Mouse (Mus musculus) lung, postnatal 0 days (tissue): Measurements from ENCODE around the gene 0610010F05Rik. TPM values are rescaled to one million over a fixed set of nuclear protein-coding genes. Genes with fewer than 3 reads are reported as not detected.

Experiments used
- ATAC-seq: fragments of 200-750 bp; cut with Nextera tagmentation; 2 replicates; pipeline ENCODE4 v1.8.0; 2017; ENCODE audit warnings: moderate library complexity
- DNase-seq: peaks from one replicate; pipeline ENCODE4 v3.0.0-alpha.2; 2016; ENCODE audit warnings: low spot score
- H3K27ac ChIP-seq: fragments of 300-500 bp; sonication (generic); 2 replicates; pipeline ENCODE4 v1.5.1; 2014; ENCODE audit warnings: antibody characterized with exemption, mild to moderate bottlenecking, low read length, mixed read lengths
- H3K27me3 ChIP-seq: fragments of 300-500 bp; sonication (generic); replicated peaks from 2 replicates; pipeline ENCODE4 v1.6.1; 2014; ENCODE audit warnings: low read length, mixed read lengths; ENCODE audit not compliant: insufficient read depth
- H3K36me3 ChIP-seq: fragments of 300-500 bp; sonication (generic); 2 replicates; pipeline ENCODE4 v1.6.1; 2014; ENCODE audit warnings: low read length, mixed read lengths; ENCODE audit not compliant: insufficient read depth
- H3K4me1 ChIP-seq: fragments of 300-500 bp; sonication (generic); 2 replicates; pipeline ENCODE4 v1.6.1; 2014; ENCODE audit warnings: antibody characterized with exemption, low read depth, low read length, mixed read lengths; ENCODE audit not compliant: insufficient read depth
- H3K4me2 ChIP-seq: fragments of 300-500 bp; sonication (generic); replicated peaks from 2 replicates; pipeline ENCODE4 v1.6.1; 2014; ENCODE audit warnings: low read depth, mild to moderate bottlenecking, low read length, moderate library complexity, mixed read lengths
- H3K4me3 ChIP-seq: fragments of 300-500 bp; sonication (generic); 2 replicates; pipeline ENCODE4 v1.5.1; 2014; ENCODE audit warnings: low read depth, low read length
- H3K9ac ChIP-seq: fragments of 300-500 bp; sonication (generic); replicated peaks from 2 replicates; pipeline ENCODE4 v1.6.1; 2014; ENCODE audit warnings: low read depth, mild to moderate bottlenecking
- H3K9me3 ChIP-seq: fragments of 300-500 bp; sonication (generic); 2 replicates; pipeline ENCODE4 v1.6.1; 2016; ENCODE audit warnings: low read length, mixed read lengths
- CTCF ChIP-seq: IDR thresholded peaks from 2 replicates; pipeline ENCODE4 v1.5.1; 2016; ENCODE audit warnings: antibody characterized with exemption, mild to moderate bottlenecking
- EP300 ChIP-seq: IDR thresholded peaks from 2 replicates; pipeline ENCODE4 v1.6.1; 2016; ENCODE audit warnings: antibody characterized with exemption, mild to moderate bottlenecking, control low read depth
- WGBS: fragments of 180-500 bp; shearing (Covaris S2); extraction: QIAGEN DNeasy Blood & Tissue Kit; methylation state at CpG from one replicate; pipeline ENCODE4 v1.1.7; 2014; 5-methylcytosine and 5-hydroxymethylcytosine counted together
- polyA plus RNA-seq: library from polyadenylated mRNA; unstranded; fragments of >200 nt; fragmentation: Nextera tagmentation; extraction: Ambion mirVana; gene quantifications from 2 replicates; pipeline ENCODE4 v1.2.1, GENCODE M21; 2015

0610010F05Rik gene
- 18.8 and 22.3 TPM in 2 replicates for polyA plus RNA-seq

GRCm38 (mm10) chr11:23632945-23633878 lies at the start of gene 0610010F05Rik:
TSS of gene 0610010F05Rik (minus strand) at chr11:23633639.
- peak within 1 kb of the TSS; percentile 89 for H3K27ac ChIP-seq
- peak within 1 kb of the TSS; percentile 88 for H3K4me2 ChIP-seq
- ATAC-seq: peak; percentile 100
- no peaks in the 10 kb centered on the region for H3K36me3 ChIP-seq
- no peaks in the 10 kb centered on the region for H3K4me1 ChIP-seq
- H3K4me3 ChIP-seq: peak within 1 kb of the TSS; percentile 88
- WGBS: under 1% methylated on average over 56 of the region's 103 CpGs
- H3K9ac ChIP-seq: peak within 1 kb of the TSS; percentile 91
- DNase-seq: peak; percentile 97
- H3K9me3 ChIP-seq: no peaks in the 10 kb centered on the region
- TF ChIP-seq EP300: no peak
- no peak for TF ChIP-seq CTCF
- no peaks in the 10 kb centered on the region for H3K27me3 ChIP-seq

- no peak for ATAC-seq
- Histone ChIP-seq H3K4me1 (no peaks in the 10 kb centered on the region), H3K27me3 (no peaks in the 10 kb centered on the region), H3K27ac (no peak overlapping the region), H3K36me3 (no peaks in the 10 kb centered on the region), H3K9me3 (no peaks in the 10 kb centered on the region), H3K4me3 (no peak overlapping the region), H3K9ac (no peak overlapping the region), H3K4me2 (no peak overlapping the region)
- TF ChIP-seq EP300: no peak
- no peak for TF ChIP-seq CTCF
- WGBS: 85% methylated on average over 5 of the region's 5 CpGs
- no peak for DNase-seq
Observed at GRCm38 (mm10) chr11:23682561-23682960, 49.1 kb upstream of the 0610010F05Rik start.

DNA sequence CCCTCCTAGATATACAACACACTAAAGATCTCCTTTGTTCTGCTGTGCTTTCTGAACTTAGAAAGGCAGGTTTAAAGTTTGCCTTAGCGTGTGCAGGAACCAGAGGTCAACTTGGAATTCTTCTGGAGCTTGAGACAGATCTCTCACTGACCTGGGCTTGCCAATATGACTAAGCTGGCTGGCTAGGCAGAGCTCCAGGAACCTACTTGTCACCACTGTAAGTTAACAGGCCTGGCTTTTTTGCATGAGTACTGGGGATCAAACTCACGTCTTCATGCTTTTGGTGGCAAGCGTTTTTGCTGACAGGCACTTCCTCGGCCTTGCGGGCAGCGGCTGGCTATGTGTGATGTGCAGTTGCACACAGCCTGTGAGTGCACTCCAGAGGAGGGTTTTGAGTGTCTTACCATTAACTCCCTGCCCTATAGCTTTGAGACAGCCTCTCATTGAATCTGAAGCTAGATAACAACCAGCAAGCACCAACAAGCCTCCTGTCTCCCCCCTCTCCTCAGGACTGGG lies 47.1 kb upstream of the 0610010F05Rik start:
- Histone ChIP-seq H3K4me2 (no peak overlapping the region), H3K4me3 (no peak overlapping the region), H3K36me3 (peaks cover 4% of the 10 kb centered on the region; the same call in 1 of the 2 replicates), H3K27ac (no peak overlapping the region), H3K9ac (no peak overlapping the region), H3K9me3 (no peaks in the 10 kb centered on the region), H3K27me3 (no peaks in the 10 kb centered on the region), H3K4me1 (no peaks in the 10 kb centered on the region)
- no peak for TF ChIP-seq EP300
- TF ChIP-seq CTCF: no peak
- ATAC-seq: no peak
- DNase-seq: no peak
- 90% methylated on average over 6 of the region's 6 CpGs for WGBS

- ATAC-seq: no peak
- WGBS: 45% methylated on average over 3 of the region's 3 CpGs
Observed at GRCm38 (mm10) chr11:23679044-23679642, 45.7 kb upstream of the 0610010F05Rik start.

DNA sequence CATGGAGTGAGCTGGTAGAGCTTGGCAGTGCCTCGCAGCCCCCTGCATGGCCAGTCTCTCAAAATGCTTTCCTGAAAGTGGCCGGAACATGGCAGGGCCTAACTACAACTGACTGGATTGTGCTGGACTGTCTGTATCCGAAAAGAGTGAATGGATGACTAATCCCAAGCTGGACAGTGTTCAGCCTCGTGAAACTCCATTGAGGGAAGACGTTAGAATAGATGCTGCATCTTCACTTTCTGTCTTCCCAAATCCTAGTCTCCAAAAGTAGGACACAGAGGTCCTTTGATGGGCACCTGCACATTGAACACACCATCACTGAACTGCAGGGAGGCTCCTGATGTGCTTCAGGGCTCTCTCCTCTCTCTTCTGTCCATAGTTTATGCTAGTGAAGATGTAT lies 42.7 kb upstream of the 0610010F05Rik start:
- Histone ChIP-seq H3K4me1 (no peaks in the 10 kb centered on the region), H3K4me2 (no peak overlapping the region), H3K9ac (no peak overlapping the region), H3K4me3 (no peak overlapping the region), H3K27ac (no peak overlapping the region), H3K9me3 (no peaks in the 10 kb centered on the region), H3K27me3 (no peaks in the 10 kb centered on the region), H3K36me3 (peaks cover 9% of the 10 kb centered on the region; the same call in 1 of the 2 replicates)
- TF ChIP-seq CTCF: no peak
- no peak for TF ChIP-seq EP300
- DNase-seq (no peak), ATAC-seq (no peak)
- WGBS: 91% methylated on average over 5 of the region's 5 CpGs

More at GRCm38 (mm10) chr11:23679044-23679642, 45.7 kb upstream of the 0610010F05Rik start:
- Histone ChIP-seq H3K9me3 (no peaks in the 10 kb centered on the region), H3K4me1 (no peaks in the 10 kb centered on the region), H3K36me3 (peaks cover 4% of the 10 kb centered on the region; the same call in 1 of the 2 replicates), H3K4me2 (no peak overlapping the region), H3K27me3 (no peaks in the 10 kb centered on the region), H3K9ac (no peak overlapping the region), H3K4me3 (no peak overlapping the region), H3K27ac (no peak overlapping the region)
- TF ChIP-seq CTCF: peak; percentile 86
- TF ChIP-seq EP300: no peak
- DNase-seq: peak; percentile 76

GRCm38 (mm10) chr11:23672256-23672749 lies 38.9 kb upstream of the 0610010F05Rik start:
- 53% methylated on average over 4 of the region's 4 CpGs for WGBS
- Histone ChIP-seq H3K9me3 (no peaks in the 10 kb centered on the region), H3K4me1 (no peaks in the 10 kb centered on the region), H3K4me3 (no peak overlapping the region), H3K9ac (no peak overlapping the region), H3K27ac (no peak overlapping the region), H3K27me3 (no peaks in the 10 kb centered on the region), H3K4me2 (no peak overlapping the region), H3K36me3 (peaks cover 9% of the 10 kb centered on the region; the same call in 1 of the 2 replicates)
- DNase-seq (peak; percentile 56), ATAC-seq (no peak)
- TF ChIP-seq EP300 (peak; percentile 60), CTCF (no peak)
